Mouse (Mus musculus) liver, adult 2 months (tissue): ENCODE results near the gene Abcc8. TPM values are rescaled to one million over a fixed set of nuclear protein-coding genes. Genes with fewer than 3 reads are reported as not detected.

Experiments used
- DNase-seq: peaks from one replicate; pipeline ENCODE4 v3.0.0-alpha.2; 2011; ENCODE audit warnings: low read depth, low spot score; ENCODE audit errors: extremely low read depth
- H3K27ac ChIP-seq: fragments of 200-500 bp; replicated peaks from 2 replicates; pipeline ENCODE4 v1.5.1; 2012; ENCODE audit warnings: low read depth, mild to moderate bottlenecking, control low read depth, inconsistent platforms, low read length; ENCODE audit not compliant: insufficient read depth
- H3K27me3 ChIP-seq: fragments of 200-500 bp; 2 replicates; pipeline ENCODE4 v1.6.1; 2012; ENCODE audit warnings: mild to moderate bottlenecking, moderate library complexity, low read length, inconsistent platforms; ENCODE audit not compliant: control insufficient read depth, insufficient read depth
- H3K36me3 ChIP-seq: fragments of 200-500 bp; 2 replicates; pipeline ENCODE4 v1.6.1; 2012; ENCODE audit warnings: low read length, inconsistent platforms; ENCODE audit not compliant: control insufficient read depth, insufficient read depth
- H3K4me1 ChIP-seq: fragments of 200-500 bp; 2 replicates; pipeline ENCODE4 v1.6.1; 2011; ENCODE audit warnings: low read length; ENCODE audit not compliant: control insufficient read depth, insufficient read depth
- H3K4me3 ChIP-seq: fragments of 200-500 bp; 2 replicates; pipeline ENCODE4 v1.5.1; 2011; ENCODE audit warnings: low read depth, mild to moderate bottlenecking, control low read depth, low read length, moderate library complexity; ENCODE audit not compliant: insufficient read depth
- H3K79me2 ChIP-seq: fragments of 200-500 bp; 2 replicates; pipeline ENCODE4 v1.6.1; 2012; ENCODE audit warnings: inconsistent platforms, mild to moderate bottlenecking, low read length, moderate library complexity; ENCODE audit not compliant: control insufficient read depth, insufficient read depth
- H3K9ac ChIP-seq: fragments of 200-500 bp; 2 replicates; pipeline ENCODE4 v1.6.1; 2012; ENCODE audit warnings: low read depth, mild to moderate bottlenecking, control low read depth, inconsistent platforms, low read length
- CTCF ChIP-seq: fragments of 200-500 bp; IDR thresholded peaks from 2 replicates; pipeline ENCODE4 v1.5.1; 2011; ENCODE audit warnings: low read depth, low read length, control low read depth
- POLR2A ChIP-seq: fragments of 200-500 bp; IDR thresholded peaks from 2 replicates; pipeline ENCODE4 v1.6.1; 2011; ENCODE audit warnings: low read length, control low read depth; ENCODE audit not compliant: insufficient read depth; ENCODE audit errors: extremely low read depth
- WGBS: fragments of 180-500 bp; shearing (Covaris S2); methylation state at CpG from one replicate; pipeline ENCODE4 v1.1.7; 2018; 5-methylcytosine and 5-hydroxymethylcytosine counted together
- polyA plus RNA-seq: library from polyadenylated mRNA; depleted of rRNA; stranded (reverse); fragments of >200 nt; gene quantifications from 2 replicates; pipeline ENCODE4 v1.2.3, GENCODE M21; 2012
- total RNA-seq: library from RNA; depleted of rRNA; stranded (reverse); fragments of >200 nt; gene quantifications from 2 replicates; pipeline ENCODE4 v1.2.3, GENCODE M21; 2014

The Abcc8 gene
- total and polyA plus RNA-seq, 2 experiments: not detected

- 50% methylated on average over 7 of the region's 7 CpGs for WGBS
- TF ChIP-seq POLR2A (no peak), CTCF (no peak)
- no peak for DNase-seq
- H3K79me2 ChIP-seq: no peaks in the 10 kb centered on the region
- H3K9ac ChIP-seq: no peak overlapping the region
- H3K4me3 ChIP-seq: no peak overlapping the region
- no peaks in the 10 kb centered on the region for H3K4me1 ChIP-seq
- no peak overlapping the region for H3K27ac ChIP-seq
- H3K27me3 ChIP-seq: no peaks in the 10 kb centered on the region
- H3K36me3 ChIP-seq: no peaks in the 10 kb centered on the region
Measured at GRCm38 (mm10) chr7:46129463-46130179, 50.2 kb downstream of the Abcc8 start.

GRCm38 (mm10) chr7:46128196-46128595 lies 51.6 kb downstream of the Abcc8 start:
- Histone ChIP-seq H3K27ac (no peak overlapping the region), H3K4me1 (no peaks in the 10 kb centered on the region), H3K4me3 (no peak overlapping the region), H3K36me3 (no peaks in the 10 kb centered on the region), H3K9ac (no peak overlapping the region), H3K79me2 (no peaks in the 10 kb centered on the region), H3K27me3 (no peaks in the 10 kb centered on the region)
- TF ChIP-seq POLR2A: no peak
- no peak for TF ChIP-seq CTCF
- WGBS: 77% methylated on average over 7 of the region's 7 CpGs
- DNase-seq: no peak

GRCm38 (mm10) chr7:46125340-46125739 lies 54.5 kb downstream of the Abcc8 start:
- TF ChIP-seq CTCF (no peak), POLR2A (no peak)
- 91% methylated on average over 11 of the region's 11 CpGs for WGBS
- Histone ChIP-seq H3K4me3 (no peak overlapping the region), H3K9ac (no peak overlapping the region), H3K27me3 (no peaks in the 10 kb centered on the region), H3K4me1 (no peaks in the 10 kb centered on the region), H3K27ac (no peak overlapping the region), H3K79me2 (no peaks in the 10 kb centered on the region), H3K36me3 (no peaks in the 10 kb centered on the region)
- no peak for DNase-seq

- Histone ChIP-seq H3K79me2 (no peaks in the 10 kb centered on the region), H3K4me3 (no peak overlapping the region), H3K27me3 (no peaks in the 10 kb centered on the region), H3K27ac (no peak overlapping the region), H3K36me3 (no peaks in the 10 kb centered on the region), H3K4me1 (no peaks in the 10 kb centered on the region), H3K9ac (no peak overlapping the region)
- TF ChIP-seq POLR2A: no peak
- no peak for TF ChIP-seq CTCF
- no peak for DNase-seq
- WGBS: 87% methylated on average over 6 of the region's 6 CpGs
Measured at GRCm38 (mm10) chr7:46124460-46124859, 55.4 kb downstream of the Abcc8 start.

- H3K4me3 ChIP-seq: no peak overlapping the region
- no peaks in the 10 kb centered on the region for H3K27me3 ChIP-seq
- H3K9ac ChIP-seq: no peak overlapping the region
- no peaks in the 10 kb centered on the region for H3K79me2 ChIP-seq
- H3K27ac ChIP-seq: no peak overlapping the region
- no peaks in the 10 kb centered on the region for H3K36me3 ChIP-seq
- WGBS: 13% methylated on average over 4 of the region's 4 CpGs
- H3K4me1 ChIP-seq: no peaks in the 10 kb centered on the region
- DNase-seq: no peak
- no peak for TF ChIP-seq CTCF
- TF ChIP-seq POLR2A: no peak
Measured at GRCm38 (mm10) chr7:46122964-46123363, 56.9 kb downstream of the Abcc8 start.

- no peak overlapping the region for H3K27ac ChIP-seq
- H3K9ac ChIP-seq: no peak overlapping the region
- H3K4me1 ChIP-seq: no peaks in the 10 kb centered on the region
- H3K36me3 ChIP-seq: no peaks in the 10 kb centered on the region
- no peaks in the 10 kb centered on the region for H3K79me2 ChIP-seq
- H3K27me3 ChIP-seq: no peaks in the 10 kb centered on the region
- no peak for TF ChIP-seq CTCF
- TF ChIP-seq POLR2A: no peak
- DNase-seq: no peak
- WGBS: 93% methylated on average over 16 of the region's 16 CpGs
- H3K4me3 ChIP-seq: no peak overlapping the region
Measured at GRCm38 (mm10) chr7:46117035-46117434, 62.8 kb downstream of the Abcc8 start.
